ENCODE assay signal across 25 mouse cellular contexts in the genomic region with DNA sequence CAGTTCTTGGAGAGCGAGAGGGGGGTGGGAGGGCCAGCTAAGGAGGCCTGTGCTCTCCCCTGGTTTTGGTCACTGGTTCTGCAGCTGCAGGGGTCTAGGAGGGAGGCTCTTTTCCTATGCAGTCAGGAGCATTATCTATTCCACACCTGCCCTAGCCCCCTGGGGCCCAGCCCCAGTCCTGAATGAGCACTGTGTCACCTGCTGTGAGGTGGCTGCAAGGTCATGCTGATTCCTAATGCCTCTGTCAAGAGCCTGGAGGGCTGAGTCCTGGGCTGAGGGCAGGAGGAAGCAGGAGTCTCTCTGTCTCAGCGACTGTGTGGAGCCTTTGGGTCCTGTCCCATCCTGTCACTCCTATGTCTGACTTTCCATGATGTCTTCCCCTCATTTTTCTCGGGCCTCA. TPM values are rescaled to one million over a fixed set of nuclear protein-coding genes. Genes with fewer than 3 reads are reported as not detected.
A peak's percentile ranks its signal among the peaks of the same experiment; 100 is the strongest.
DNase-seq lines count a peak whose midpoint lies in the region; ATAC-seq and TF ChIP-seq lines count a peak whose summit lies in the region.
"Had no signal": no experiment of that assay in that cellular context is flagged by ENCODE, and none has a peak within 500 bp of the region (broad histone marks: within the 10 kb centered on the region; RNA-seq: fewer than 3 reads in every experiment).

No protein-coding gene starts in this region.

- no peaks in the 10 kb centered on the region for H3K79me2 ChIP-seq in heart, adult 2 months (replicated peaks; ENCODE audit: control insufficient read depth, insufficient read depth, low read length)

- in situ Hi-C loops in ES-E14 (cut with MboI; ENCODE audit: low sequenced_read_pairs in 2 of 2, unreplicated experiment in 2 of 2) = loop anchor here in 1 of 2 experiments (5.0 kb wide), 1 partner anchor 48 kb away; a partner anchor contains a TSS

- no peak overlapping the region for H3K4me2 ChIP-seq in heart, postnatal 0 days (ENCODE audit: low read depth, low read length)
- H3K4me2 ChIP-seq in embryonic facial prominence, embryonic 15.5 days (replicated peaks) = no peak overlapping the region
- H3K4me2 ChIP-seq: embryonic facial prominence, embryonic 13.5 days; hindbrain, embryonic 14.5 days; intestine, embryonic 15.5 days; kidney, embryonic 15.5 days; liver, embryonic 15.5 days; lung, embryonic 15.5 days had no signal

- no peak overlapping the region for H3K9ac ChIP-seq in heart, postnatal 0 days (replicated peaks; ENCODE audit: low read depth, low read length)
- H3K9ac ChIP-seq in heart, adult 2 months (ENCODE audit: low read depth, low read length) = no peak overlapping the region
- no peak overlapping the region for H3K9ac ChIP-seq in ES-Bruce4 (ENCODE audit: low read depth, poor library complexity, severe bottlenecking)
- no peak overlapping the region for H3K9ac ChIP-seq in ES-E14 (ENCODE audit: insufficient read depth, low read depth, low read length, poor library complexity, severe bottlenecking)
- no peak overlapping the region for H3K9ac ChIP-seq in embryonic facial prominence, embryonic 15.5 days
- H3K9ac ChIP-seq: hindbrain, embryonic 14.5 days; intestine, embryonic 15.5 days; kidney, embryonic 15.5 days; liver, embryonic 15.5 days; lung, embryonic 15.5 days had no signal

- no peak for DNase-seq in heart, postnatal 0 days (ENCODE audit: low spot score)
- DNase-seq in heart, adult 2 months = no peak
- DNase-seq in ES-E14 (ENCODE audit: low read depth, low spot score) = peak; percentile 26
- DNase-seq in kidney, adult 9 months = no peak
- no peak for DNase-seq in Muller cell, postnatal 12 days (ENCODE audit: inconsistent ontology term)
- DNase-seq: adrenal gland, postnatal 36 days; B cell, adult 2 months; cerebellum, adult 9-11 months; kidney, postnatal 4 days; liver; right cerebral cortex, adult 18-20 months; right cerebral cortex, postnatal 4 days; thymus, adult 2 months had no signal

- intact Hi-C loops in heart, adult 2 months (cut with DNase I) = loop anchor here (2.0 kb wide), 1 partner anchor 37 kb away; no protein-coding TSS in a partner anchor

- peak overlapping the region; percentile 18; the same call in 1 of the 2 replicates for H3K27ac ChIP-seq in heart, postnatal 0 days (ENCODE audit: low read depth)
- H3K27ac ChIP-seq in heart, adult 2 months = no peak overlapping the region
- no peak overlapping the region for H3K27ac ChIP-seq in ES-Bruce4 (ENCODE audit: insufficient read depth, low read length)
- no peak overlapping the region for H3K27ac ChIP-seq in ES-E14 (ENCODE audit: insufficient read depth, low read depth, low read length, poor library complexity, severe bottlenecking)
- peak overlapping the region; percentile 76 for H3K27ac ChIP-seq in embryonic facial prominence, embryonic 15.5 days (replicated peaks)
- H3K27ac ChIP-seq: embryonic facial prominence, embryonic 13.5 days; hindbrain, embryonic 14.5 days; intestine, embryonic 15.5 days; kidney, embryonic 15.5 days; liver, embryonic 15.5 days; macrophage had no signal

- peaks cover 18% of the 10 kb centered on the region for H3K4me1 ChIP-seq in heart, postnatal 0 days (ENCODE audit: control insufficient read depth, insufficient read depth)
- H3K4me1 ChIP-seq in heart, adult 2 months (ENCODE audit: control insufficient read depth, insufficient read depth, low read length) = peaks cover 10% of the 10 kb centered on the region
- H3K4me1 ChIP-seq in ES-Bruce4 (ENCODE audit: control insufficient read depth, insufficient read depth, low read length) (peaks cover 16% of the 10 kb centered on the region), ES-E14 (ENCODE audit: control insufficient read depth in 2 of 2, insufficient read depth in 2 of 2, low read length in 2 of 2, poor library complexity in 1 of 2) (peaks cover 0 to 15% of the 10 kb centered on the region in 2 experiments; a peak in 1 of 4 replicates)
- peaks cover 69% of the 10 kb centered on the region for H3K4me1 ChIP-seq in embryonic facial prominence, embryonic 15.5 days

- 28% methylated on average over 3 of the region's 3 CpGs for WGBS in heart, postnatal 0 days
- WGBS in heart, adult 2 months = 41% methylated on average over 3 of the region's 3 CpGs
- 22% methylated on average over 3 of the region's 3 CpGs for WGBS in embryonic facial prominence, embryonic 15.5 days

- TF ChIP-seq POLR2A in heart, adult 2 months (IDR thresholded peaks at IDR 0.05; ENCODE audit: insufficient read depth, low read depth, low read length) = no peak
- TF ChIP-seq POLR2A in ES-Bruce4 (IDR thresholded peaks at IDR 0.05; ENCODE audit: insufficient read depth, low read length) = no peak

- H3K4me3 ChIP-seq in heart, postnatal 0 days (ENCODE audit: low read depth, low read length) = no peak overlapping the region
- H3K4me3 ChIP-seq in heart, adult 2 months = no peak overlapping the region
- H3K4me3 ChIP-seq in ES-Bruce4 (ENCODE audit: low read depth, low read length) = no peak overlapping the region
- no peak overlapping the region for H3K4me3 ChIP-seq in ES-E14 (ENCODE audit: insufficient read depth in 1 of 2, low read depth in 1 of 2, low read length in 2 of 2, poor library complexity in 1 of 2, severe bottlenecking in 1 of 2)
- H3K4me3 ChIP-seq in embryonic facial prominence, embryonic 15.5 days (replicated peaks) = no peak overlapping the region
- H3K4me3 ChIP-seq: embryonic facial prominence, embryonic 13.5 days; intestine, embryonic 15.5 days; kidney, embryonic 15.5 days; liver, embryonic 15.5 days; lung, embryonic 15.5 days had no signal

- no peak for TF ChIP-seq CTCF in heart, postnatal 0 days (IDR thresholded peaks at IDR 0.05; ENCODE audit: low read depth)
- no peak for TF ChIP-seq CTCF in heart, adult 2 months (IDR thresholded peaks at IDR 0.05)
- no peak for TF ChIP-seq CTCF in ES-Bruce4 (IDR thresholded peaks at IDR 0.05; ENCODE audit: low read depth, low read length)

- H3K9me3 ChIP-seq in heart, postnatal 0 days (replicated peaks; ENCODE audit: control insufficient read depth, low read length) = no peaks in the 10 kb centered on the region
- H3K9me3 ChIP-seq in ES-Bruce4 (replicated peaks; ENCODE audit: control insufficient read depth, insufficient read depth, low read length, poor library complexity, severe bottlenecking) = no peaks in the 10 kb centered on the region
- no peaks in the 10 kb centered on the region for H3K9me3 ChIP-seq in ES-E14 (ENCODE audit: control insufficient read depth, insufficient read depth, low read depth, low read length)
- H3K9me3 ChIP-seq in embryonic facial prominence, embryonic 15.5 days (replicated peaks) = no peaks in the 10 kb centered on the region
- H3K9me3 ChIP-seq: embryonic facial prominence, embryonic 13.5 days; intestine, embryonic 15.5 days; kidney, embryonic 15.5 days; liver, embryonic 15.5 days; lung, embryonic 15.5 days had no signal

- H3K27me3 ChIP-seq in heart, postnatal 0 days (ENCODE audit: control insufficient read depth, insufficient read depth, low read length) = no peaks in the 10 kb centered on the region
- no peaks in the 10 kb centered on the region for H3K27me3 ChIP-seq in heart, adult 2 months (ENCODE audit: control insufficient read depth, insufficient read depth, low read length)
- H3K27me3 ChIP-seq in ES-Bruce4 (ENCODE audit: control insufficient read depth, insufficient read depth, low read length, poor library complexity, severe bottlenecking) = no peaks in the 10 kb centered on the region
- H3K27me3 ChIP-seq in embryonic facial prominence, embryonic 15.5 days = no peaks in the 10 kb centered on the region
- H3K27me3 ChIP-seq: embryonic facial prominence, embryonic 13.5 days; intestine, embryonic 15.5 days; kidney, embryonic 15.5 days; liver, embryonic 15.5 days; lung, embryonic 15.5 days had no signal

- no peak for TF ChIP-seq EP300 in heart, postnatal 0 days (IDR thresholded peaks at IDR 0.05; ENCODE audit: low read depth)
- TF ChIP-seq EP300 in heart, adult 2 months (IDR thresholded peaks at IDR 0.05; ENCODE audit: insufficient read depth, low read depth, low read length) = no peak
- TF ChIP-seq EP300 in ES-Bruce4 (IDR thresholded peaks at IDR 0.05; ENCODE audit: insufficient read depth, low read depth, low read length) = peak; percentile 90

- no peaks in the 10 kb centered on the region for H3K36me3 ChIP-seq in heart, postnatal 0 days (replicated peaks; ENCODE audit: control insufficient read depth, insufficient read depth, low read length)
- H3K36me3 ChIP-seq in heart, adult 2 months (ENCODE audit: control insufficient read depth, insufficient read depth, low read length) = no peaks in the 10 kb centered on the region
- H3K36me3 ChIP-seq in ES-Bruce4 (ENCODE audit: control insufficient read depth, insufficient read depth, low read length, poor library complexity, severe bottlenecking) = no peaks in the 10 kb centered on the region
- no peaks in the 10 kb centered on the region for H3K36me3 ChIP-seq in ES-E14 (ENCODE audit: control insufficient read depth, insufficient read depth, low read length, poor library complexity, severe bottlenecking)
- no peaks in the 10 kb centered on the region for H3K36me3 ChIP-seq in embryonic facial prominence, embryonic 15.5 days
- H3K36me3 ChIP-seq: embryonic facial prominence, embryonic 13.5 days; intestine, embryonic 15.5 days; kidney, embryonic 15.5 days; liver, embryonic 15.5 days; lung, embryonic 15.5 days had no signal

- ATAC-seq in heart, postnatal 0 days (ENCODE audit: insufficient read depth, low read depth) = no peak
- no peak for ATAC-seq in embryonic facial prominence, embryonic 15.5 days (ENCODE audit: insufficient number of reproducible peaks, low FRiP score, low TSS enrichment, low read depth)
- ATAC-seq: forebrain, embryonic 14.5 days; intestine, embryonic 15.5 days had no signal

TF ChIP-seq in ES-E14, 5 proteins besides CTCF, POLR2A, EP300 and RAD21:
- no peak for TF ChIP-seq HCFC1 (IDR thresholded peaks at IDR 0.05; ENCODE audit: borderline replicate concordance, insufficient read depth, low read length)

RNA-seq across cellular contexts. Expression of a gene that starts 39.3 kb away (rescaled TPM):
- total RNA-seq in heart, postnatal 0 days (2014; rRNA removed; ENCODE audit: low replicate concordance) = 53.3 and 79.8 TPM in 2 replicates
- 11.6 and 12.9 TPM in 2 replicates for polyA plus RNA-seq in heart, postnatal 0 days (2015; fragmentation: Nextera tagmentation; extraction: Ambion mirVana)
- 1 to 10 TPM; 4.1 to 4.9 TPM for total RNA-seq in heart, adult 2 months (2021)
- 4.3 and 4.5 TPM in 2 replicates for polyA plus RNA-seq in heart, adult 2 months (2012; rRNA removed)
- 3.2 and 3.8 TPM in 2 replicates for polyA plus RNA-seq in ES-Bruce4 (2011; ENCODE audit: insufficient read depth, insufficient read length, low read depth, missing spikeins)
- 5.6 and 12.7 TPM in 2 replicates for total RNA-seq in ES-E14 (2012; rRNA removed)
- polyA plus RNA-seq in embryonic facial prominence, embryonic 15.5 days (2015; fragmentation: Nextera tagmentation; extraction: Ambion mirVana) = 146 and 154 TPM in 2 replicates
- total RNA-seq: CH12.LX; granulocyte monocyte progenitor cell, adult 5-6 weeks had no signal
- polyA plus RNA-seq: macrophage had no signal

RNA-seq across cellular contexts. Expression of a gene that starts 49.4 kb away (rescaled TPM):
- total RNA-seq in heart, postnatal 0 days (2014; rRNA removed; ENCODE audit: low replicate concordance) = 116 and 146 TPM in 2 replicates
- 123 and 131 TPM in 2 replicates for polyA plus RNA-seq in heart, postnatal 0 days (2015; fragmentation: Nextera tagmentation; extraction: Ambion mirVana)
- total RNA-seq in heart, adult 2 months (2021) = 100 to 1,000 TPM; 121 to 130 TPM
- 147 and 204 TPM in 2 replicates for polyA plus RNA-seq in heart, adult 2 months (2012; rRNA removed)
- 66.0 and 68.9 TPM in 2 replicates for polyA plus RNA-seq in ES-Bruce4 (2011; ENCODE audit: insufficient read depth, insufficient read length, low read depth, missing spikeins)
- total RNA-seq in ES-E14 (2012; rRNA removed) = 64.5 and 68.1 TPM in 2 replicates
- polyA plus RNA-seq in embryonic facial prominence, embryonic 15.5 days (2015; fragmentation: Nextera tagmentation; extraction: Ambion mirVana) = 154 and 159 TPM in 2 replicates

Comparison
In these comparisons a context has a peak if more than half of its experiments do, and no peak if none do; other contexts are left out.
1. H3K27ac ChIP-seq: peak in heart, postnatal 0 days (single experiment) and embryonic facial prominence, embryonic 15.5 days (single experiment); none in heart, adult 2 months (single experiment), ES-Bruce4 (single experiment) and ES-E14 (single experiment).
2. RNA of a gene that starts 39.3 kb away (polyA plus RNA-seq): 146 to 154 TPM in embryonic facial prominence, embryonic 15.5 days; 11.6 to 12.9 TPM in heart, postnatal 0 days, 4.3 to 4.5 TPM in heart, adult 2 months and 3.2 to 3.8 TPM in ES-Bruce4; every median in the first group is over 10 times any median in the second.